Mouse (Mus musculus): Measurements from ENCODE around the gene Dhrs1. TPM values are rescaled to one million over a fixed set of nuclear protein-coding genes. Genes with fewer than 3 reads are reported as not detected.
A peak's percentile ranks its signal among the peaks of the same experiment; 100 is the strongest.

Dhrs1 gene
- total RNA-seq (2014; fragmentation: Nextera tagmentation), result 54.7 and 67.7 TPM in 2 replicates
- 18.0 and 30.7 TPM in 2 replicates for total RNA-seq (2017)

- peak; percentile 85 for ATAC-seq (replicated peaks; ENCODE audit: poor library complexity, severe bottlenecking)
Observed at GRCm38 (mm10) chr14:55745180-55745860, at the start of gene Dhrs1, which contains the start of gene Nop9. TSS of gene Dhrs1 (minus strand) at chr14:55745690. TSS of gene Nop9 (plus strand) at chr14:55745693.

GRCm38 (mm10) chr14:55793946-55794345 is 48.5 kb upstream of the Dhrs1 start:
- ATAC-seq (replicated peaks; ENCODE audit: poor library complexity, severe bottlenecking), result no peak

DNA sequence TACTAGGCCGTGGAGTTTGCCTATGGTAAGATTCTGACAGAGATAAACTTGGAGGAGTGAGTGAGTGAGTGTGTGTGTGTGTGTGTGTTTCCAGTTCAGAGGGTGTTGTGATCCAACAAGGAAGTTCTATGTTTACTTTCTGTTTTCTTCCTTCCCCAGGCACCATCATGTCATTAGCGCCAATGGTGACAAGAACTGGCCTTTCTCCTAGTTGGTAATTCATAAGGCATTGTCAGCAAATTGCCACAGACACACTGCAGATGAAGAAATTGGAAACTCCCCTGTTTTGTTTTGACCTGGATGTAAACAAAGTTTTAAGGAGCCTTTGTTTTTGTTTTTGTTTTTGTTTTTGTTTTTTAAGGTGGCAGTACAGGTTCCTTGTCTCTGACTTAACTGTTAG is 48.0 kb upstream of the Dhrs1 start:
- no peak for ATAC-seq (replicated peaks; ENCODE audit: poor library complexity, severe bottlenecking)

- ATAC-seq (replicated peaks; ENCODE audit: poor library complexity, severe bottlenecking), result peak; percentile 88
Observed at GRCm38 (mm10) chr14:55788256-55789050, 43.0 kb upstream of the Dhrs1 start, which contains the start of gene Ripk3. TSS of gene Ripk3 (minus strand) at chr14:55788865.

DNA sequence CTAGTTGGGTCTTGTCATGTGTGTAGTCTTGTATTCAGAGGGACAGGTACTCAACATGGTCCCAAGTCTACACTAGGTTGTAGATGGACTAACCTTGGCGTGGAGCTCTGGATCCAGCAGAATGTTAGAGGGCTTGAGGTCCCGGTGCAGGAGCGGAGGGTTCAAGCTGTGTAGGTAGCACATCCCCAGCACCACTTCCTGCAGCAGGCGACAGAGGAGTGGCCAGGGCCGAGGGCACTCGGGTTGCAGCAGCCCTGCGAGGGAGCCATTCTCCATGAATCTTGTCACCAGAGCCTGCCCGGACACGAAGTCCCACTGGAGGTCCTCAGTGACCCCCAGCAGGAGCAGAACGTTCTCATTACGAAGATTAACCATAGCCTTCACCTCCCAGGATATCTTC is 42.2 kb upstream of the Dhrs1 start:
- 0 out of 2 replicates have a peak, but pooled peaks have one; percentile 12 for ATAC-seq (replicated peaks; ENCODE audit: poor library complexity, severe bottlenecking)

DNA sequence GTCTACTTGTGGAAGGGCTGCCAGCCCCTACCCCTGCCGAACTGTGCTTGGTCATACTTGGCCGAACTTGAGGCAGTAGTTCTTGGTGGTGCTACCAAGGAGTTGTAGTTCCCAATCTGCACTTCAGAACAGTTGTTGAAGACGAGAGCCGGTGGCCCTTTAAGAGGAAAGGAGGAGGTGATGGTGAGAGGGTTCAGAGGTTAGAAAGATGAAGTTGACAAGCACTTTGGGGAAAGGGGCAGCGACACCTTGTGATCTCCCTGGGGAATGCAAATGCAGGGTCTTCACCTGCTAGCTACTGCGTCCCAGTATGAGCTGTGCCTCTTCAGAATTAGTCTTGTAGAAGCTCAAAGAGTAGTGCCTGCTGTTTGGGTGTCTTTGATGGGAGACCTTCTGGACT is 39.7 kb upstream of the Dhrs1 start:
- no peak for ATAC-seq (replicated peaks; ENCODE audit: poor library complexity, severe bottlenecking)

- no peak for ATAC-seq (replicated peaks; ENCODE audit: poor library complexity, severe bottlenecking)
Observed at GRCm38 (mm10) chr14:55783958-55784235, 38.4 kb upstream of the Dhrs1 start, which contains the start of gene Adcy4. TSS of gene Adcy4 (minus strand) at chr14:55784095.

GRCm38 (mm10) chr14:55783171-55783957 is 37.9 kb upstream of the Dhrs1 start:
- ATAC-seq (replicated peaks; ENCODE audit: poor library complexity, severe bottlenecking), result no peak

GRCm38 (mm10) chr14:55782361-55782960 is 37.0 kb upstream of the Dhrs1 start:
- ATAC-seq (replicated peaks; ENCODE audit: poor library complexity, severe bottlenecking), result no peak

DNA sequence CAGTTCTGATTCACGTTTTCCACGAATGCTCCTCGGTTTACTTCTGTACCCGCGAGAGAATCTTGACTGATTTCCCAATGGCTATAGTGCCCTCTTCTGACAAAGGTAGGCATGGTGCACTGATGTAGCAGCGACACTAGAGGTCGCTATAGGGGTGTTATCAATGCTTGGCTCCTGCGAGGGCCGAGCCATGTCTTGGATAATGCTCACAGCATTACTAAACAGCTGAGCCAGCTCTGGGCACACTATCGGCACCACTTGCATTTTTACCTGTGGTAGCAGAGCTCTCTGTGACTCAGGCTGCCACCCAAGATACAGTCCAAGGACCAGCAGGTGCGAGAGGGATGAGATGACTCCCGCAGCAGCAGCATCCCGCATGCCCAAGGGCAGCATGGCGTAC is 35.8 kb upstream of the Dhrs1 start:
- ATAC-seq (replicated peaks; ENCODE audit: poor library complexity, severe bottlenecking), result peak; percentile 89

GRCm38 (mm10) chr14:55780736-55781135 is 35.2 kb upstream of the Dhrs1 start:
- ATAC-seq (replicated peaks; ENCODE audit: poor library complexity, severe bottlenecking), result no peak

DNA sequence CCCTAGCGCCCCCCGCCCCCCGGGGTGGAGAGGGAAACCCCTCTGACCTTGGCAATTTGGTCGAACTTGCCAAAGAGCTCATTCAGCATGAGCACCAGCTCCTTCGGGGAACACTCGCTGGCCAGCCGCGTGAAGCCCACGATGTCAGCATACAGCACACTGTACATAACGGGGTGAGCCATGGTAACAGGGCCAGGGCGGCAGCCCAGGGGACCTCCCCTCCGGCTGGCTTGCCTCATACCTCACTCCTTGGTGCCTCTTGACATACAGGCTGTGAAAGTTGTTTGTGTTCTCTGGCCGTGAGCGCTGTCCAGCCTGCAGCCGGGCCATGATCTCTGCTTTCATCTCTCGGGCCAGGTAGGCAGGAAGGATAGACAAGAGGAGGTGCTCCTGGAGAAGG is 34.2 kb upstream of the Dhrs1 start:
- ATAC-seq (replicated peaks; ENCODE audit: poor library complexity, severe bottlenecking), result no peak

DNA sequence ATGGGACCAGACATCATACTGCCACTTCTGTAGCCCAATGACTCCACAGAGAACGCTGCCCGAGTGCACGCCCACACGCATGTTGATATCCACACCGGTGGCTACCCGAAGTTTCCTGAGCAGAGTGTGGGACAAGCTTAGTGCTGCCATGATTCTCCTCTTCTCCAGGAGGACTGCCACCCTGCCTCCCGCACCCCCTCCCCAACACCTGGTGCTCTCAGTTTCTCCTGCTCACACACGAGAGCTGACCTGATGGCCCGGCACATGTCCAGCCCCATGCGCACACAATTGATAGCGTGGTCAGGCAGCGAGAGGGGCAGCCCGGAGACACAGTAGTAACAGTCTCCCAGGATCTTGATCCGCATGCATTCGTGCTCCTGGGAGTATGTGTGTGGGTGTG is 33.2 kb upstream of the Dhrs1 start:
- ATAC-seq (replicated peaks; ENCODE audit: poor library complexity, severe bottlenecking), result no peak

GRCm38 (mm10) chr14:55777806-55778205 is 32.3 kb upstream of the Dhrs1 start:
- ATAC-seq (replicated peaks; ENCODE audit: poor library complexity, severe bottlenecking), result no peak; the same call in 1 of the 2 replicates

GRCm38 (mm10) chr14:55777176-55777575 is 31.7 kb upstream of the Dhrs1 start:
- no peak for ATAC-seq (replicated peaks; ENCODE audit: poor library complexity, severe bottlenecking)

- no peak for ATAC-seq (replicated peaks; ENCODE audit: poor library complexity, severe bottlenecking)
Observed at GRCm38 (mm10) chr14:55776711-55777110, 31.2 kb upstream of the Dhrs1 start.

DNA sequence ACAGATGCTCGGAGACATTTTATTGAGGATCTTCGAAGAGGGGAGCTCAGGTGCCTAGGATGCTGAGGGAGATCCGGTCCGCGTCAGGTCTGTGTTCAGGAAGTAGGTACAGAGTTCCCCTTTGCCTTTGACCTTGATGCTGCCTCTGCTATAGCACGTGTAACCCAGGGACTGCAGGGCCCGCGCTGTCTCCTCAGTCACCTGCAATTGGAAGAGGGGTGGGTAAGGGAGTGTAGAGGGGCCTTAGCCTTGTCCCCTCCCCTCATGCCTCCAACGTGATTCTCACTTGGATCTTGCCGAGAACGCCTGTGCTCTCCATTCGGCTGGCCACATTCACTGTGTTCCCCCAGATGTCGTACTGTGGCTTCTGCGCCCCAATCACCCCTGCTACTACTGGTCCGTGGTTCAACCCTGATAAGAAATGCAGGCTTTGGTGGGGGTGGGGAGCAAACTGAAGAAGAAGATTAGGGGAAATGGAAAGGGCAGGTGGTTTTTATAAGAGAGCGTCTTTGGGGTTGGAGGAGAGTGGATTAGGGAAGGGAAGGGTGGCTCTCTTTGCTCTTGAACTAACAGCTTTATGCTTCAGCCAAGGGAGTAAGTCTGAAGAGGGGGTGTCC is 23.7 kb upstream of the Dhrs1 start:
- ATAC-seq (replicated peaks; ENCODE audit: poor library complexity, severe bottlenecking), result no peak

DNA sequence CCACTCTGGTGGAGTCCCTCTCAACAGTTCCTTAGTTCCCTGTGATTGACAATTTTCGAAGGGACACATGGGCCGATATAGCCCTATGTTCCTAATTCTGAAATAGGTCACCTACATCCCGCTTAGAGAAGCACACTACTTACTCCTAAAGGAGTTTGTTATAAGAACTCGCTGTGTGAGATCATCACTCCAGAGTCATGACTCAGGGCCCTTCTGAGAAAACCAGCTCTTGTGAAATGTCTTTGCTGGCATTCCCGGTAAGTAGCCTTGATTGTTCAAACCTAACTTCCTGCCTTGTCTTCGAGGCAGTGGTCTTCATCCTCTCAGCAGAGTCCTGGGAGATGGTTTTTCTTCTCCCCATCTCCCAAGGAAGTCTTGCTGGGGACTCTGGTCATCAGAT is 23.1 kb upstream of the Dhrs1 start:
- no peak for ATAC-seq (replicated peaks; ENCODE audit: poor library complexity, severe bottlenecking)

- peak; percentile 15 for ATAC-seq (replicated peaks; ENCODE audit: poor library complexity, severe bottlenecking)
Observed at GRCm38 (mm10) chr14:55767519-55768414, 22.3 kb upstream of the Dhrs1 start.

All from granulocyte monocyte progenitor cell, adult 5-6 weeks (primary cell).